Mouse (Mus musculus) forebrain, embryonic 10.5 days (tissue): ENCODE results near the gene Pxn. TPM values are rescaled to one million over a fixed set of nuclear protein-coding genes. Genes with fewer than 3 reads are reported as not detected.
A peak's percentile ranks its signal among the peaks of the same experiment; 100 is the strongest.

Experiments
- DNase-seq: peaks from one replicate; pipeline ENCODE4 v3.0.0-alpha.2; 2017; ENCODE audit warnings: low spot score; ENCODE audit errors: extremely low spot score
- H3K27ac ChIP-seq: fragments of 300-500 bp; sonication (generic); 2 replicates; pipeline ENCODE4 v1.5.1; 2016; ENCODE audit warnings: mild to moderate bottlenecking
- H3K27me3 ChIP-seq: fragments of 300-500 bp; sonication (generic); 2 replicates; pipeline ENCODE4 v1.6.1; 2016; ENCODE audit warnings: mild to moderate bottlenecking; ENCODE audit not compliant: poor library complexity, severe bottlenecking
- H3K36me3 ChIP-seq: fragments of 300-500 bp; sonication (generic); replicated peaks from 2 replicates; pipeline ENCODE4 v1.6.1; 2016; ENCODE audit warnings: mild to moderate bottlenecking, moderate library complexity
- H3K4me1 ChIP-seq: fragments of 300-500 bp; sonication (generic); 2 replicates; pipeline ENCODE4 v1.6.1; 2016
- H3K4me3 ChIP-seq: fragments of 300-500 bp; sonication (generic); 2 replicates; pipeline ENCODE4 v1.5.1; 2016; ENCODE audit warnings: mild to moderate bottlenecking, moderate library complexity
- H3K9me3 ChIP-seq: fragments of 300-500 bp; sonication (generic); 2 replicates; pipeline ENCODE4 v1.6.1; 2016; ENCODE audit warnings: mild to moderate bottlenecking, moderate library complexity
- WGBS: fragments of 180-500 bp; shearing (Covaris S2); methylation state at CpG from one replicate; pipeline ENCODE4 v1.1.7; 2016; 5-methylcytosine and 5-hydroxymethylcytosine counted together
- polyA plus RNA-seq: library from polyadenylated mRNA; unstranded; fragments of >200 nt; fragmentation: Nextera tagmentation; extraction: Ambion mirVana; gene quantifications from 2 replicates; pipeline ENCODE4 v1.2.1, GENCODE M21; 2016

Gene Pxn
- polyA plus RNA-seq, 1 experiment from 2014 or later: 34.3 TPM

DNA sequence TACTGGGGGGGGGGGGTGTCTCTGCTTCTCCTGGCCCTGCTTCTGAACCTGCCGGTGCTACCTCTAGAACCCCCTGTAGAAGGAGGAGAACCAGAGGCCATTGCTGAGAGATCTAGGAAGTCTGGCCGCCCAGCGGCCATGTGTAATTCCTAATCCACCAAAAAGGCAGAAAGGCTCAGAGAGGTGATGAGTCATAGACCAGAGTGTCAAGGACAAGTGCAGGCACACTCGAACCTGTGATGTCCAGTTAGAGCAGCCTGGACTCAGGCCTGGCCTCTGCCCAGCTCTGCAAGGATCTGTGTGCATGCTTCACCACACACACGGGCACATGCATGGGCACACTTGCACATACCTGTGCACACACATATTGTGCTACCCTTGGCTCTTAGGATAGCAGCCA, 21.7 kb downstream of the Pxn start:
- Histone ChIP-seq H3K36me3 (0 out of 2 replicates have a peak, but pooled peaks cover 3% of the 10 kb centered on the region), H3K27me3 (no peaks in the 10 kb centered on the region), H3K4me1 (peaks cover 87% of the 10 kb centered on the region), H3K27ac (no peak overlapping the region), H3K9me3 (no peaks in the 10 kb centered on the region), H3K4me3 (no peak overlapping the region)
- DNase-seq: no peak
- WGBS: 91% methylated on average over 5 of the region's 5 CpGs

- Histone ChIP-seq H3K4me3 (no peak overlapping the region), H3K4me1 (peaks cover 87% of the 10 kb centered on the region), H3K27me3 (0 out of 2 replicates have a peak, but pooled peaks cover under 1% of the 10 kb centered on the region), H3K9me3 (no peaks in the 10 kb centered on the region), H3K36me3 (0 out of 2 replicates have a peak, but pooled peaks cover 5% of the 10 kb centered on the region), H3K27ac (no peak overlapping the region)
- no peak for DNase-seq
- WGBS: 77% methylated on average over 8 of the region's 8 CpGs
These were observed 22.9 kb downstream of the Pxn start for GRCm38 (mm10) chr5:115529364-115529741.

GRCm38 (mm10) chr5:115529742-115530446, 23.4 kb downstream of the Pxn start:
- no peak overlapping the region for H3K4me3 ChIP-seq
- H3K4me1 ChIP-seq: peaks cover 87% of the 10 kb centered on the region
- H3K36me3 ChIP-seq: 0 out of 2 replicates have a peak, but pooled peaks cover 5% of the 10 kb centered on the region
- WGBS: 74% methylated on average over 7 of the region's 7 CpGs
- DNase-seq: no peak
- no peaks in the 10 kb centered on the region for H3K9me3 ChIP-seq
- 0 out of 2 replicates have a peak, but pooled peaks cover 6% of the 10 kb centered on the region for H3K27me3 ChIP-seq
- H3K27ac ChIP-seq: peak overlapping the region; percentile 66

GRCm38 (mm10) chr5:115530447-115530809, 24.0 kb downstream of the Pxn start:
- WGBS: 75% methylated on average over 8 of the region's 8 CpGs
- H3K9me3 ChIP-seq: no peaks in the 10 kb centered on the region
- H3K4me3 ChIP-seq: no peak overlapping the region
- peaks cover 87% of the 10 kb centered on the region for H3K4me1 ChIP-seq
- DNase-seq: no peak
- 0 out of 2 replicates have a peak, but pooled peaks cover 5% of the 10 kb centered on the region for H3K36me3 ChIP-seq
- H3K27ac ChIP-seq: peak overlapping the region; percentile 66
- 0 out of 2 replicates have a peak, but pooled peaks cover 7% of the 10 kb centered on the region for H3K27me3 ChIP-seq

GRCm38 (mm10) chr5:115531671-115532270, 25.3 kb downstream of the Pxn start:
- WGBS: 66% methylated on average over 18 of the region's 18 CpGs
- DNase-seq: no peak
- peak overlapping the region; percentile 66 for H3K27ac ChIP-seq
- peaks cover 80% of the 10 kb centered on the region for H3K4me1 ChIP-seq
- 0 out of 2 replicates have a peak, but pooled peaks cover 7% of the 10 kb centered on the region for H3K27me3 ChIP-seq
- no peaks in the 10 kb centered on the region for H3K9me3 ChIP-seq
- no peak overlapping the region for H3K4me3 ChIP-seq
- 0 out of 2 replicates have a peak, but pooled peaks cover 5% of the 10 kb centered on the region for H3K36me3 ChIP-seq

DNA sequence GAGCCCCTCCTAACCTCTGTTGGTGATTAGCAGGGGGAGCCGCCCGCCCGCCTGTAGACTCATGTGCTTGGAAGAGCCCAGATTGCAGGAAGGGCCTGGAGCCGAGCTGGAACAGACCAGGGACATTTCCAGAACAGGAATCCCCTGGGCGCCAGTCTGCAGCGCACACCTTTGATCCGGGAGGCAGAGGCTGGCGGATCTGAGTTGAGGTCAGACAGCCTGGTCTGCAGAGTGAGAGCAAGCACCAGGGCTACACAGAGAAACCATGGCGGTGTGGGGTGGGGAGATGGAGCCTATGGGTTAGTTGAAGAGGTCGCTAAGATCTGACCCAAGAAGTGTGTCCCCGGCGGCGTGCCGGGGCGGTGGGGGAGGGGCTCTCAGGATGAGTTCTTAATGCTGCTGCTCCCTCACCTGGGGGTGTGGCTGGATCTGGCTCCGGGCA, 27.8 kb downstream of the Pxn start:
- no peak for DNase-seq
- Histone ChIP-seq H3K4me1 (peaks cover 80% of the 10 kb centered on the region), H3K27me3 (0 out of 2 replicates have a peak, but pooled peaks cover 7% of the 10 kb centered on the region), H3K4me3 (no peak overlapping the region; the same call in 1 of the 2 replicates), H3K9me3 (no peaks in the 10 kb centered on the region), H3K36me3 (0 out of 2 replicates have a peak, but pooled peaks cover 5% of the 10 kb centered on the region), H3K27ac (peak overlapping the region; percentile 12)
- 13% methylated on average over 16 of the region's 16 CpGs for WGBS

DNA sequence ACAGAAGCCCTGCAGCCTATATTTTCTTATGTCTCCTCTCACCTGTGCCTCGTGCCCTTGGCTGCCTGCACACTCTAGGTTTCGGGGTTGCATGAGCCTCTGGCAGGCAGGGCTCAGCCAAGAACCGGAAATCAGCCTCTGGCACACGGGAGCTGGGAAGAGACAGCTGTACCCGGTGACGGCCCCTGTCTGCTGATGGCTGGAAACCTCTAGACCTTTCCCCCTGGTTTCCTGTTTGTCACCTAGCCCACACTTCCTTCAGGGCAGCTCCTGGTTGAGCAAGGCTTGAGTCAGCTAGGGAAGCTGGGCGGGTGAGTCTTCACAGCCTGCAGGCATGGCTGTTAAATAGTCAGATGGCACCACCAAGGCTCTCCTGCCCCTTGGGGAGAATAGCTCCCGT, 28.4 kb downstream of the Pxn start:
- Histone ChIP-seq H3K27ac (peak overlapping the region; percentile 12), H3K27me3 (0 out of 2 replicates have a peak, but pooled peaks cover 7% of the 10 kb centered on the region), H3K4me1 (peaks cover 74% of the 10 kb centered on the region), H3K4me3 (no peak overlapping the region; the same call in 1 of the 2 replicates), H3K36me3 (0 out of 2 replicates have a peak, but pooled peaks cover 5% of the 10 kb centered on the region), H3K9me3 (no peaks in the 10 kb centered on the region)
- DNase-seq: no peak
- 54% methylated on average over 8 of the region's 8 CpGs for WGBS

- DNase-seq: no peak
- Histone ChIP-seq H3K4me3 (no peak overlapping the region), H3K27me3 (0 out of 2 replicates have a peak, but pooled peaks cover 7% of the 10 kb centered on the region), H3K27ac (peak overlapping the region; percentile 12), H3K4me1 (peaks cover 66% of the 10 kb centered on the region), H3K36me3 (0 out of 2 replicates have a peak, but pooled peaks cover 5% of the 10 kb centered on the region), H3K9me3 (no peaks in the 10 kb centered on the region)
- WGBS: 27% methylated on average over 7 of the region's 7 CpGs
These were observed 29.2 kb downstream of the Pxn start for GRCm38 (mm10) chr5:115535635-115536034.

DNA sequence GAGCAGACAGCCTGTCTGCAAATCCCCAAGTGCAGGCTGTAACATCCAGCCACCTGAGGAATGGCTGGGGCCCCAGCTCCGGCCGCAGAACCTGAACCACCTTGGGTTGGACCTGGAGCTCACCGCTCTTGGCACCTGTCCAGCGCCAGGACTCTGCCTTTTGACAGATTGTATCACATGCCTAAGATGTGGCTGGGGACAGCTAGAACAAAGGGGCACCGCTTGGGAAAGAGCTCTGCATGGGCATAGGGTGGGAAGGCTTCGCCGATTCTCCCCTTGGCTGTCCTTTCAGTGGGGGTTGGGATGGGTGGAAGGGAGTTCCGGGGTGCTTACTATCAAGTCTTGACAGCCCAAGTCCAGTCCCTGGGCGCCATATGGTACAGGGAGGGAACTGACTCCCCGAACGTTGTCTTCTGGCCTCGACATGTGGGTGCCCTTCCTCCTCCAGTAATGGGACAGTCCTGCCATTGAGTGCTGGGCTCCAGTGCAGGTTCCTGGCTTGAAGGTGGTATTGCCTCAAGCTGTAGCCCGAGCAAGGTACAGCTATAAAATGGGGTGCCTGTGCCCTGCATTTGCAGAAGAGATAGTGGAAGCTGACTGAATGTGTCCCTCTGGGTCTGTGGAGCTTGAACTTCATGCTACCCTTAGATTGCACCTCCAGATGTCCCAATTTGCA, 31.7 kb downstream of the Pxn start:
- Histone ChIP-seq H3K36me3 (0 out of 2 replicates have a peak, but pooled peaks cover 2% of the 10 kb centered on the region), H3K27me3 (0 out of 2 replicates have a peak, but pooled peaks cover 7% of the 10 kb centered on the region), H3K4me1 (peaks cover 57% of the 10 kb centered on the region), H3K4me3 (0 out of 2 replicates have a peak overlapping the region, but pooled peaks have one; percentile 5), H3K9me3 (no peaks in the 10 kb centered on the region), H3K27ac (peak overlapping the region; percentile 17; the same call in 1 of the 2 replicates)
- no peak for DNase-seq
- 84% methylated on average over 13 of the region's 13 CpGs for WGBS

DNA sequence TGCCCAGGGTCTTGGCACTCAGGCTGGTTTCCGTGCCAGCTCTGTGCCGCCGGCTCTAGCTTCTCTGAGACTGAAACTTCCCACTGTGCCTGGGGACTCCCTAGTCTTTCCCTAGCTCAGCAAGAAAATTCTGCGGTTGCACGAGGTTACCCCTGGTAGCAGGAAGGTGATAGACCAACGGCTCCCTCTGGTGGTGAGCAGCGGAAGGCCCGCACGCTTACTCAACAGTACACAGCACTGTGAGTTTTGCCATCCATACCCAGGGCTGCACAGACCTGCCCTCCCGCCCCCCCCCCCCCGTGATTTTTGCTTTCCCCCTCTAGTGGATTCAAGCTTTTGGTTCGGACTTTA, 32.2 kb downstream of the Pxn start:
- peak; percentile 89 for DNase-seq
- Histone ChIP-seq H3K27ac (0 out of 2 replicates have a peak overlapping the region, but pooled peaks have one; percentile 17), H3K4me1 (peaks cover 57% of the 10 kb centered on the region), H3K9me3 (no peaks in the 10 kb centered on the region), H3K4me3 (0 out of 2 replicates have a peak overlapping the region, but pooled peaks have one; percentile 5), H3K36me3 (no peaks in the 10 kb centered on the region), H3K27me3 (0 out of 2 replicates have a peak, but pooled peaks cover 7% of the 10 kb centered on the region)
- under 1% methylated on average over 12 of the region's 12 CpGs for WGBS

GRCm38 (mm10) chr5:115542635-115543384, 36.3 kb downstream of the Pxn start:
- Histone ChIP-seq H3K4me3 (peak overlapping the region; percentile 3; the same call in 1 of the 2 replicates), H3K4me1 (peaks cover 73% of the 10 kb centered on the region), H3K9me3 (no peaks in the 10 kb centered on the region), H3K27ac (peak overlapping the region; percentile 60), H3K27me3 (no peaks in the 10 kb centered on the region), H3K36me3 (peaks cover 37% of the 10 kb centered on the region)
- WGBS: 69% methylated on average over 19 of the region's 19 CpGs
- no peak for DNase-seq
